Mouse (Mus musculus) embryonic facial prominence, embryonic 15.5 days (tissue): ENCODE results near the gene Iqcf6. TPM values are rescaled to one million over a fixed set of nuclear protein-coding genes. Genes with fewer than 3 reads are reported as not detected.
"Not testable (repeated sequence)": the region's sequence is repeated elsewhere in the genome, so short reads cannot be mapped to it uniquely, and the experiment has no call there.

Experiments used
- ATAC-seq: fragments of 200-750 bp; cut with Nextera tagmentation; 2 replicates; pipeline ENCODE4 v1.8.0; 2017; ENCODE audit warnings: low read depth, moderate TSS enrichment; ENCODE audit not compliant: insufficient number of reproducible peaks, low FRiP score, low TSS enrichment
- H3K27ac ChIP-seq: fragments of 300-500 bp; sonication (generic); replicated peaks from 2 replicates; pipeline ENCODE4 v1.5.1; 2015; ENCODE audit warnings: mild to moderate bottlenecking, inconsistent platforms
- H3K27me3 ChIP-seq: fragments of 300-500 bp; sonication (generic); 2 replicates; pipeline ENCODE4 v1.6.1; 2015; ENCODE audit warnings: inconsistent platforms
- H3K36me3 ChIP-seq: fragments of 300-500 bp; sonication (generic); 2 replicates; pipeline ENCODE4 v1.6.1; 2015; ENCODE audit warnings: mild to moderate bottlenecking, inconsistent platforms
- H3K4me1 ChIP-seq: fragments of 300-500 bp; sonication (generic); 2 replicates; pipeline ENCODE4 v1.6.1; 2015; ENCODE audit warnings: inconsistent platforms
- H3K4me2 ChIP-seq: fragments of 300-500 bp; sonication (generic); replicated peaks from 2 replicates; pipeline ENCODE4 v1.6.1; 2015; ENCODE audit warnings: mild to moderate bottlenecking, inconsistent platforms
- H3K4me3 ChIP-seq: fragments of 300-500 bp; sonication (generic); replicated peaks from 2 replicates; pipeline ENCODE4 v1.5.1; 2015; ENCODE audit warnings: mild to moderate bottlenecking, inconsistent platforms
- H3K9ac ChIP-seq: fragments of 300-500 bp; sonication (generic); 2 replicates; pipeline ENCODE4 v1.6.1; 2015; ENCODE audit warnings: inconsistent platforms
- H3K9me3 ChIP-seq: fragments of 300-500 bp; sonication (generic); replicated peaks from 2 replicates; pipeline ENCODE4 v1.6.1; 2016; ENCODE audit warnings: inconsistent platforms
- WGBS: fragments of 180-500 bp; shearing (Covaris S2); methylation state at CpG from one replicate; pipeline ENCODE4 v1.1.7; 2015; 5-methylcytosine and 5-hydroxymethylcytosine counted together
- polyA plus RNA-seq: library from polyadenylated mRNA; unstranded; fragments of >200 nt; fragmentation: Nextera tagmentation; extraction: Ambion mirVana; gene quantifications from 2 replicates; pipeline ENCODE4 v1.2.1, GENCODE M21; 2015

Iqcf6 gene
- not detected in 2 replicates for polyA plus RNA-seq

DNA sequence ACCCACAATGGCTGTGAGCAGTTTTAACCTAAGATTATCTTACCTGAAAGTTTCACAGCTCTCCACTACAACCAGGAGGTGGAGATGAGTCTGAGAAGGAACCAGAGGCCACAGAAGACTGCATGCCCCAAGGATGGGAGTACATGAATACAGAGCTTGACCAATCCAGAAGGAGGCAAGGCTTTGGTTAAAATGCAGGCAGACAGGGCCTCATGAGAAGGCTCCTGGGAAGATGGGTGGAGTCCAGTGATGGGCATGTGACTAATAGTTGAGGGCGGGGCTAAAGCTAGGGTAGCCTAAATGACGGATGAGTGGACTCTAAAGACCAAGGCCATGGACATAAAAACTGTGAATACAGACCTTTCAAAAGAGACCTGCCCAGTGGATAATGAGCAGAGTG lies at the start of gene Iqcf6:
Iqcf6 (plus strand) TSS at position 301 of the 400 bp plus-strand sequence.
- Histone ChIP-seq H3K27ac (no peak within 1 kb of the TSS), H3K4me3 (no peak within 1 kb of the TSS), H3K4me1 (no peaks in the 10 kb centered on the region), H3K4me2 (no peak within 1 kb of the TSS), H3K9me3 (no peaks in the 10 kb centered on the region), H3K9ac (no peak within 1 kb of the TSS), H3K36me3 (no peaks in the 10 kb centered on the region), H3K27me3 (no peaks in the 10 kb centered on the region)
- WGBS = 70% methylated on average over 2 of the region's 2 CpGs
- no peak for ATAC-seq

DNA sequence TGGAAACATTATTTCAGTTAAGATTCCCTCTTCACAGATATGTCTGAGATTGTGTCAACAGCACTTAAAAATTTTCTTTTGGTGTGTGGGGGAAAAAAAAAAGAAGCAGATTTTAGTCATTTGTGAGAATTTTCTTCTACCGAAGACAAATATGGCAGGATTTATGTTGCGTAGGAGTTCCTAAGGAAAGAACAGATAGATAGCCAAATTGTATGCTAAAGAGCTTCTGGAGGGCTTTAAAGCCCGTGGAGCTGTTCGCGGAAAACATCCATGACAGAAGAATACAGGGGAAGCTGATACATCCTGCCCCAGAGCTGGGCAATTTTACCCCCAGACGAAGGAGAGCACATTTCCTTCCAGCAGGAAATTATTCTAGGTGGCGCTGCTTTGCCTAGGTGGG lies 46.4 kb upstream of the Iqcf6 start:
- no peak overlapping the region for H3K4me3 ChIP-seq
- no peaks in the 10 kb centered on the region for H3K27me3 ChIP-seq
- no peak for ATAC-seq
- 79% methylated on average over 7 of the region's 7 CpGs for WGBS
- no peak overlapping the region for H3K4me2 ChIP-seq
- H3K4me1 ChIP-seq = no peaks in the 10 kb centered on the region
- H3K9ac ChIP-seq = no peak overlapping the region
- no peak overlapping the region for H3K27ac ChIP-seq
- no peaks in the 10 kb centered on the region for H3K36me3 ChIP-seq
- no peaks in the 10 kb centered on the region for H3K9me3 ChIP-seq

DNA sequence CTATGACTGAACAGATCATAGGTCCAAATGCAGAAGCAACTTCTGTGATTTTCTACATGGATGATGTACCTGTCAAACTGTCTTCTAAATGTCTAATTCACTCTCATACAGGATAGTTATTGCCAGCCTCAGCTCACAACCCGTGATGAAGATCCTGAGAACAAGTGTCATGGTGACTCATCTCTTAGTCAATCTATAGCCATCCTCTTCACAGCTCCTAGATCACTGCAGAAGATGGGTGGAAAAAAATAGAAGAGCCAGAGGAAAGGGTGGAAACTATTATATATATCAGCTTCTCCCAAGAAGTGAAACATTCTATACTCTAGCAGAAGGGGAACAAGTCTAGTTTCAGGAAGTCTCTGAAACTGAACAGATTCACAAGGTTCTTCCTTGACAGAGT lies 43.8 kb upstream of the Iqcf6 start:
- Histone ChIP-seq H3K36me3 (no peaks in the 10 kb centered on the region), H3K27me3 (no peaks in the 10 kb centered on the region), H3K4me2 (no peak overlapping the region), H3K4me3 (no peak overlapping the region), H3K9me3 (no peaks in the 10 kb centered on the region), H3K9ac (no peak overlapping the region), H3K27ac (no peak overlapping the region), H3K4me1 (no peaks in the 10 kb centered on the region)
- WGBS = 86% methylated on average over 1 of the region's 1 CpGs
- no peak for ATAC-seq

DNA sequence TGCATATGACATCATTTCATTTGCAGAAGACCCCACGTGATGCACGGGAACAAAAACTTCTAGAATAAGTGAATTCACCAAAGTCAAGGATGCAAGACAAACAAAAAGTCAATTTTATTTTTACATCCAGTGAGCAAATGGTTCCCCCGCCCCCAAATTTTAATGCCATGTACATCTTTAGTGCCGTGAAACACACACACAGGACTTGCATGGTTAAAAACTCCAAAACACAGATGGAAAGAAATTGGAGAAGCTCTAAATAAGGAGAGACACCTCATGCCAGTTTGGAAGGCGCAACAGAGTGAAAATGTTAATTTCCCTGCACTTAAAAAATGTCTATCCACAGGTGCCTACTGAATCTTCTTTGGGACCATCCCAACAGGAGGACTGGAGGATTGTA lies 34.2 kb upstream of the Iqcf6 start:
- Histone ChIP-seq H3K4me2 (no peak overlapping the region), H3K27ac (no peak overlapping the region), H3K36me3 (no peaks in the 10 kb centered on the region), H3K4me1 (no peaks in the 10 kb centered on the region), H3K9ac (no peak overlapping the region), H3K4me3 (no peak overlapping the region), H3K9me3 (no peaks in the 10 kb centered on the region), H3K27me3 (no peaks in the 10 kb centered on the region)
- no peak for ATAC-seq
- WGBS = 87% methylated on average over 5 of the region's 5 CpGs

GRCm38 (mm10) chr9:106595402-106595801 lies 31.0 kb upstream of the Iqcf6 start:
- H3K27ac ChIP-seq, H3K4me1 ChIP-seq, H3K9ac ChIP-seq, H3K4me3 ChIP-seq, H3K4me2 ChIP-seq, H3K36me3 ChIP-seq, H3K27me3 ChIP-seq, ATAC-seq, H3K9me3 ChIP-seq: not testable (repeated sequence)
- 8% methylated on average over 4 of the region's 4 CpGs for WGBS

DNA sequence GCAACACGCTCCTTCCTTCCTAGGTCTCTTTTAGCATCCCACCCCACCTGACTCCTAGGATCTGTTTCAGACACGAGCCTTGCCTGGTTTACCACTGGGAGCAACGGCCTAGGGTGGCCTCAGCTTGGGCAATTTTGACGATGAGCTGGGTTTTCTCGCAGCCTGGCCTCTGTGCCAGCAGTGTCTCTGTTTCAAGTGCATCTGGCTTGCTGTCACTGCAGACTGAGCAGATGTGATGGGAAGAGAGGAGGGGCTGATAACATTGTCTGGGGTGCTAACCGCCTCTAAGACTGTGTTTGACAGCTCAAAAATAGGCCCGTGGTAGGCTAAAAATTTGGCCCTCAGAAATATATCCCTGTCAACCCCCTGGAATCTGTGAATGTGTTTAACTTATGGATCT lies 30.5 kb upstream of the Iqcf6 start:
- H3K36me3 ChIP-seq = no peaks in the 10 kb centered on the region
- no peaks in the 10 kb centered on the region for H3K9me3 ChIP-seq
- ATAC-seq = no peak
- no peak overlapping the region for H3K27ac ChIP-seq
- no peak overlapping the region for H3K4me3 ChIP-seq
- no peaks in the 10 kb centered on the region for H3K4me1 ChIP-seq
- H3K4me2 ChIP-seq = no peak overlapping the region
- H3K9ac ChIP-seq = no peak overlapping the region
- WGBS = 48% methylated on average over 7 of the region's 7 CpGs
- H3K27me3 ChIP-seq = no peaks in the 10 kb centered on the region

GRCm38 (mm10) chr9:106598466-106598865 lies 27.9 kb upstream of the Iqcf6 start:
- Histone ChIP-seq H3K27ac (no peak overlapping the region), H3K27me3 (no peaks in the 10 kb centered on the region), H3K4me2 (no peak overlapping the region), H3K9ac (no peak overlapping the region), H3K9me3 (no peaks in the 10 kb centered on the region), H3K4me3 (no peak overlapping the region), H3K4me1 (no peaks in the 10 kb centered on the region), H3K36me3 (no peaks in the 10 kb centered on the region)
- ATAC-seq = no peak
- 37% methylated on average over 7 of the region's 7 CpGs for WGBS

DNA sequence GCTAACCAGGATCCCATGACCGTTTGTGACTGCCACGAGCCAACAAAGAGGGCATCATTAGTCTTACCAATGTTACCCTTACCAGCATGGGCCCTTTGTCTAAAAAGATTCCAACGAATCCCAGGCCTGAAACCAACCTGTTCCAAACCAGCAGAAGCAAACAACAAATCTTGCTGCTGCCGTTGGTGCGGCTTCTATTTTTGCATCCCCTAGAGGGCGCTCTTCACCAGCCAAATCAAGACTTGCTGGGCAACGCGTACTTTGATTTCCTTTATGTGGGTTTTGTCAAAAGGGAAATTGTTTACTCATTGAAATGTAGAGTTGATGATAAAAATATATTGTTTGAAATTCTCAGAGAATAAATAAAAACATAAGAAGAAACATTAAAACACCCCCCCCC lies 25.8 kb upstream of the Iqcf6 start:
- Histone ChIP-seq H3K4me2 (no peak overlapping the region), H3K27ac (no peak overlapping the region), H3K27me3 (no peaks in the 10 kb centered on the region), H3K4me1 (no peaks in the 10 kb centered on the region), H3K9me3 (no peaks in the 10 kb centered on the region), H3K4me3 (no peak overlapping the region), H3K9ac (no peak overlapping the region), H3K36me3 (no peaks in the 10 kb centered on the region)
- 26% methylated on average over 8 of the region's 8 CpGs for WGBS
- no peak for ATAC-seq

DNA sequence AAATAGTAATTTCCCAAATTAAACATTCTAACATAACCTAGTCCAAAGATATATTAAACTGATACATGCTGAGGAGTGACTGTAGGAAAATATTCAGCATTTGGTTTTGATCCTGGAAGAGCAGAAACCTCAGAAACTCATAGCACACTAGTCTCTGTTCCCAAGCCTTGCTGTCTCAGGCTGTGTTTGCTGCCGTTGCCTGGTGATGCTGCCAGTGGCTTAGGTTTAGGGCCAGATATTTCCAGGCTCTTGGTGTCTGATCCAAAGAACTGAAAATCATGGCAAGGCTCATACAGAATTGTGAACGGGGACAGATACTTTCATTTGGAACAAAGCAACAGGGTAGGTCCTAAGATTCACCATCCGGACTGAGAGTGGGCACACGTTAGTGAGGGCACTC lies 15.7 kb upstream of the Iqcf6 start:
- no peaks in the 10 kb centered on the region for H3K4me1 ChIP-seq
- no peaks in the 10 kb centered on the region for H3K9me3 ChIP-seq
- no peaks in the 10 kb centered on the region for H3K36me3 ChIP-seq
- ATAC-seq = no peak
- WGBS = 70% methylated on average over 4 of the region's 4 CpGs
- no peak overlapping the region for H3K9ac ChIP-seq
- H3K27me3 ChIP-seq = no peaks in the 10 kb centered on the region
- no peak overlapping the region for H3K4me3 ChIP-seq
- no peak overlapping the region for H3K27ac ChIP-seq
- H3K4me2 ChIP-seq = no peak overlapping the region

- Histone ChIP-seq H3K9me3 (no peaks in the 10 kb centered on the region), H3K4me2 (no peak overlapping the region), H3K4me1 (no peaks in the 10 kb centered on the region), H3K4me3 (no peak overlapping the region), H3K27me3 (no peaks in the 10 kb centered on the region), H3K9ac (no peak overlapping the region), H3K27ac (no peak overlapping the region), H3K36me3 (no peaks in the 10 kb centered on the region)
- no peak for ATAC-seq
- WGBS = 65% methylated on average over 2 of the region's 2 CpGs
These were observed 12.4 kb upstream of the Iqcf6 start for GRCm38 (mm10) chr9:106613951-106614350.

- Histone ChIP-seq H3K9ac (no peak overlapping the region), H3K4me3 (no peak overlapping the region), H3K27me3 (no peaks in the 10 kb centered on the region), H3K9me3 (no peaks in the 10 kb centered on the region), H3K4me2 (no peak overlapping the region), H3K36me3 (no peaks in the 10 kb centered on the region), H3K27ac (no peak overlapping the region), H3K4me1 (no peaks in the 10 kb centered on the region)
- no peak for ATAC-seq
- 50% methylated on average over 3 of the region's 3 CpGs for WGBS
These were observed 11.8 kb upstream of the Iqcf6 start for GRCm38 (mm10) chr9:106614616-106615015.

DNA sequence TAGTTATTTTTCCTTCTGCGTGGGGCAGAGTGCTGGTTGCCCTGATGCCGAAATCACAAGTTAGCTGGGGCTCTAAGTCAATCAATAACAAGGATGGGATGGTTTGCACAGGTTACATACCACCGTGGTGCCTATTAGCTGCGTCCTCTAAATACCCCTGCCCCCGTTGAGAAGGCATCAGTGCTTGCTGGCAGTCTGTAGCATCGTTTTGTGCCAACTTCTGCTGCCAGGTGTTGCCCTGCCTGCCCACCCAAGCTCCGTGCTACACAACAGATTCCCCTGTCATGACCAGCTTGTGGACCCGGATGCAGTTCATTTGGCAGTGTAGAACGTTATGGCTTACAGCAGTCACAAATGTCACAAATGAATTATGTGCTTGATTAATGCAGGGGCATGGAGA lies 10.1 kb upstream of the Iqcf6 start:
- no peak overlapping the region for H3K4me2 ChIP-seq
- H3K9ac ChIP-seq = no peak overlapping the region
- WGBS = 82% methylated on average over 9 of the region's 9 CpGs
- H3K4me1 ChIP-seq = no peaks in the 10 kb centered on the region
- no peaks in the 10 kb centered on the region for H3K27me3 ChIP-seq
- ATAC-seq = no peak
- no peak overlapping the region for H3K4me3 ChIP-seq
- H3K27ac ChIP-seq = no peak overlapping the region
- H3K36me3 ChIP-seq = no peaks in the 10 kb centered on the region
- H3K9me3 ChIP-seq = no peaks in the 10 kb centered on the region
